Mouse (Mus musculus): ENCODE data around the gene Itpr2.

DNA sequence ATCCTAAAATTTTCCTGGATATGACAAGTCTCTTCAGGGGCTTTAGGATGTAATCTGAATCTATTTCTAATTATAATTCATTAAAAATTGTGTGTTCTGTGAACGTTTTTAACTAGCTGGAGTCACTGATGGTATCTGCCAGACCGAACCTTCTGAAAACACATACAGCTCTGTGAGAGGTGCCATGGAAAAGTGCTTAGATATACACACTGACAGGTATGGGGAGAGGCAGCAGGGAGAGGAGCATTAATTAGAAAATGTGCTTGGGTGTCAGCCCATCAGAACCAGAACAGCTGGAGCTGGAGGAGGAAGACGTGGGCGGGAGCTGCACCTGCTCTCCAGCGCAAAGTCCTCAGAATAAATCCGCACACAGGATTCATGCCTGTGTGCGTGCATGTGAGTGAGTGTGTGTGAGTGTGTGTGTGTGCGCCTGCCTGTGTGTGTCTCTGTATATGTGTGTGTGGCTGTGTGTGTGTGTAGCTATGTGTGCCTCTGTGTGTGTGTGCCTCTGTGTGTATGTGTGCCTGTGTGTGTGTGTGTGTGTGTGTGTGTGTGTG is 199.4 kb downstream of the Itpr2 start:
- TF ChIP-seq CTCF (IDR thresholded peaks at IDR 0.05; ENCODE audit: control insufficient read depth, insufficient read depth, low read length) (no peak), POLR2A (IDR thresholded peaks at IDR 0.05; ENCODE audit: borderline replicate concordance, control insufficient read depth, low read depth, low read length) (no peak)

Measured in bone marrow, adult 2 months (tissue).